Mouse (Mus musculus) thymus, adult 2 months (tissue): ENCODE measurements around the gene Kcna7.

ENCODE experiments used
- CTCF ChIP-seq: fragments of 200-500 bp; IDR thresholded peaks from 2 replicates; pipeline ENCODE4 v1.5.1; 2012; ENCODE audit warnings: mild to moderate bottlenecking, control low read depth, low read length, moderate library complexity, borderline replicate concordance; ENCODE audit not compliant: control insufficient read depth, poor library complexity, insufficient read depth; ENCODE audit errors: extremely low read depth
- POLR2A ChIP-seq: fragments of 200-500 bp; IDR thresholded peaks from 2 replicates; pipeline ENCODE4 v1.6.1; 2012; ENCODE audit warnings: mild to moderate bottlenecking, low read length, control low read depth, moderate library complexity; ENCODE audit not compliant: control insufficient read depth, poor library complexity, insufficient read depth; ENCODE audit errors: extremely low read depth

- no peak for TF ChIP-seq CTCF
- TF ChIP-seq POLR2A: no peak
Observed at GRCm38 (mm10) chr7:45437046-45437445, 31.6 kb downstream of the Kcna7 start.
